Mouse (Mus musculus) heart, postnatal 0 days (tissue): ENCODE results near the gene Tspan14.

Source experiments
- CTCF ChIP-seq: IDR thresholded peaks from 2 replicates; pipeline ENCODE4 v1.5.1; 2016; ENCODE audit warnings: antibody characterized with exemption, control low read depth, low read depth
- EP300 ChIP-seq: IDR thresholded peaks from 2 replicates; pipeline ENCODE4 v1.6.1; 2016; ENCODE audit warnings: antibody characterized with exemption, low read depth

- TF ChIP-seq CTCF, result no peak
- no peak for TF ChIP-seq EP300
Measured at GRCm38 (mm10) chr14:40914701-40915100, 51.9 kb downstream of the Tspan14 start.
